Mouse (Mus musculus): ENCODE data around the gene Tspyl2.
"Not testable (repeated sequence)": the region's sequence is repeated elsewhere in the genome, so short reads cannot be mapped to it uniquely, and the experiment has no call there.

Gene Tspyl2

DNA sequence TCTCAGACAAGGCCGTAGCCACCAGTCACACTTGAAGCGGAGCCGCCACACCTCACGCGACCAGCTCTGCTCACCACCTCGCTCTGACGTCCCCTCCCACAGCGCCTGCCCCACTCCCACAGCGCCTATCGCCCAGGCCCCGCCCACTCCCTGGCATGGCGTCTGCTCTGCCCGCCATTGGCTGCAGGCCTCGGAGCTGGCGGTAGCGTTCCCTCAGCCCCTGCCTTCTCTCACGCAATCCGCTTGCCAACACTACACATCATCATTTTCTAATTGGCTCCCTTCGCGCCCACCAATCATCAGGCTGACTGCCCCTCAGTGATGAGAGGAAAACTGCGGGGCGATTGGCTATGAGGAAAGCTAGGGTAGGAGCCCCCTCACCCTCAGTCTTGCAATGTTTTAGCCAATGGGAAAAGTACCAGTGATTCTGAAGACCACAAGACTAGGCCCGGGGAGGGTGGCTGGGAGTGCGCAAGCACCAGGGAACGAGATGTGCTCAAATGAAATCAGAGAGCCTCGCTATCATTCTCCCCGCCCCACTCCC, at the start of gene Tspyl2:
Gene Tspyl2 (minus strand): TSS at position 68 of the 544 bp plus-strand sequence.
- DNase-seq (ENCODE audit: extremely low spot score, low read depth, low spot score) = peak; percentile 63

DNA sequence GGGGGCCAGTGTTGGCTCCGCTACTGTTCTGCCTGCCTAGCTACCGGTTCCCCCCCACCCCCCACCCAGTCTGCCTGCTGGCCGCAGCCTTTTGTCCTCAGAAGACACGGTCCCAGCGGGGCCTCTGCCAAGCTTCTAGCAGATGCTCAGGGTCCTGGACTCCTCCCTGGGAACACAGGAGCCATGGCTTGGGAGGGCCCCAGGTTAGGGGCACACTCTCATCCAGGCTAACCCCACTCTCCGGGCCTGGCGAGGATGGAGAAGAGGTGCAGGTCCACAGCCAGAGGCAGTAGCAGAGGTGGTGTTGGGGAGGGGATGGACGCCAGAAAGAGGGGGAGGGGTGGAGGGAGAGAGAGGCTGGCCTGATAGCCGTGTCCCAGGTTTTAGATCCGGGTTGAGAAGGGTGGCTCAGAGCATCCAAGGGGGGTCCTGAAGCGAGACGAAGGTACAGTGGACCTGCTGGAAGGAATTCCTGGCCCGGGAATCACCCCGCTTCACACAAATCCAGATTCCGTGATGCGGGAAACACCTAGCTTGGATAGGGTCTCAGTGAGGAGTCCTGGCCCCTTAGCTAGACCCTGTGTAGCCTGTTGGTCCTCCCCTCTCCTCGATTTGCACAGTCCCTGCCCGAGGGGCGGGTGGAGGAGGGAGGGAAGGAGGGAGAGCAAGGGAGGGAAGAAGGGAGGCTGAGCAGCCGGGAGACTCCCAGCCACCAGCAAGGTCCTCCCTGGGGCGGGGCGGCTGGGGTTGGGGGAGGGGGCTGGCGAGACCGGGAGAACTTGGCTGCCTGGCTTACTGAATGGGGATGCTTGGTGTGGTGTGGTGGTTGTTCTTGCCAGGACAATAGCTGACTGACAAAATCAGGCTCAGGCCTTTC, 26.4 kb upstream of the Tspyl2 start, which contains the start of gene Gpr173:
Gene Gpr173 (minus strand): TSS at position 308 of the 877 bp plus-strand sequence.
- peak; percentile 5 for DNase-seq (ENCODE audit: extremely low spot score, low read depth, low spot score)

DNA sequence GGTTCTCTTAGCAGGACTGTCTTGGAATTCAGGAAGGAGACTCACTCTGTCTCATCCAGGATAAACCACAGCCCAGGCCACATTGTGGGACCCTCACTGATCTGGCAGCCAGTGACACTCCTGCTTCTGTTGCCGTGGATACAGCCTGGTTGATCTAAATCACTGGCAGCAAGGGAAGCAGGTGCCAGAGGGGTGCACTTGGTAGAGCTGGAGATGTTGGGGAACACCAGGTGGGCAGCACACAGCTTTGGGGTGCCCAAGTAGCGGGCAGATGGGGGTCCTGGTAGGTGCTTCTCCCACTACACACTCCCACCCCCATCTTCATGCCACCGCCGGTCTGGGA, 25.8 kb upstream of the Tspyl2 start:
- DNase-seq (ENCODE audit: extremely low spot score, low read depth, low spot score) = no peak

- no peak for DNase-seq (ENCODE audit: extremely low spot score, low read depth, low spot score)
Observed at GRCm38 (mm10) chrX:152366418-152366817, 24.2 kb upstream of the Tspyl2 start.

- peak; percentile 44 for DNase-seq (ENCODE audit: extremely low spot score, low read depth, low spot score)
Observed at GRCm38 (mm10) chrX:152352553-152353153, 10.4 kb upstream of the Tspyl2 start.

DNA sequence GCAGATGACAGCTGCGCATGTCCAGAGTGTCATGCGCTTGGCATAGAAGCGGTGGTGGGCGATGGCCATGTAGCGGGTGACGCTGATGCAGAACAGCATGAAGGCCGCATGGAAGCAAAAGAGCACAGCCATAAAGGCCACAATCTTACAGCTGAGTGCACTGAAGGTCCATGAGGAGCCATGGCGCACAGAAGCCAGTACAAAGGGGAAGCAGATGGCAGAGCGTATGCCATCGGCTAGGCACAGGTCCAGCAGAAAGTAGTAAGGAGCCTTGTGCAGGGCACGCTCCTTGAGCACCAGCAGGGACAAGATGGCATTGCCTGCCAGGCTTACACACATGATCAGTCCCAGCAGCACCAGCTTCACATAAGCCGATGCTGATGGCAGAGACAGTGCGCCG, 4.8 kb upstream of the Tspyl2 start:
- DNase-seq (ENCODE audit: extremely low spot score, low read depth, low spot score) = no peak

- DNase-seq (ENCODE audit: extremely low spot score, low read depth, low spot score) = no peak
Observed at GRCm38 (mm10) chrX:152346587-152346986, 4.4 kb upstream of the Tspyl2 start.

DNA sequence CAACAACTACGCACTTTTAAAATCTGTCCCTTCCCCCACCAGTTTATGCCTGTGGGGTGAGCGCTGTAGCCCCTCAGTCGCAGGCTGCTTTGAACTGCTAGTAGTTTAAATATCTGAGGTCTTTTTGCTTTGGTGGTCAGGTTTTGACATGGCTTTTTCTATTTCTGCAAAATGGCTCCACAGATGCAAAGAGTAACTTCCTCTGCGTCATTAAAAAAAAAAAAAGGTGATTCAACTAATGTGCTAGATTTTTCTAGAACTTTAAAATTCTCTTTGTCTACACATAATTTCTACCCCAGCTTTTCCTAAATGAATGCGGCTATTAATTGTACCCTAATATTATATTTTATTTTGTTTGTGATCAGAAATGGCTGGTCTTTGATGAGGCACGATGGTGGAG, 678 bp upstream of the Tspyl2 start:
- no peak for DNase-seq (ENCODE audit: extremely low spot score, low read depth, low spot score)

- no peak for DNase-seq (ENCODE audit: extremely low spot score, low read depth, low spot score)
Observed at GRCm38 (mm10) chrX:152341496-152341895, 729 bp downstream of the Tspyl2 start.

- peak; percentile 46 for DNase-seq (ENCODE audit: extremely low spot score, low read depth, low spot score)
Observed at GRCm38 (mm10) chrX:152336546-152337332, 5.5 kb downstream of the Tspyl2 start.

DNA sequence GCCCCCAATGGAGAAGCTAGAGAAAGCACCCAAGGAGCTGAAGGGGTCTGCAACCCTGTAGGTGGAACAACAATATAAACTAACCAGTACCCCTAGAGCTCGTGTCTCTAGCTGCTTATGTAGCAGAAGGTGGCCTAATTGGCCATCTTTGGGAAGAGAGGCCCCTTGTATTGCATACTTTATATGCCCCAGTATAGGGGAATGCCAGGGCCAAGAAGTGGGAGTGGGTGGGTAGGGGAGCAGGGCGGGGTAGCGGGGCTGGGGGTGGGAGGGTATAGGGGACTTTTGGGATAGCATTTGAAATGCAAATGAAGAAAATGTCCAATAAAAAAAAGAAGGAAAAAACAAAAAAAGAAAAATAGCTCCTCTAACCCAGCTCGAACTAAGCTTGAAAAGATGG, 6.1 kb downstream of the Tspyl2 start:
- not testable (repeated sequence) for DNase-seq (ENCODE audit: extremely low spot score, low read depth, low spot score)

DNA sequence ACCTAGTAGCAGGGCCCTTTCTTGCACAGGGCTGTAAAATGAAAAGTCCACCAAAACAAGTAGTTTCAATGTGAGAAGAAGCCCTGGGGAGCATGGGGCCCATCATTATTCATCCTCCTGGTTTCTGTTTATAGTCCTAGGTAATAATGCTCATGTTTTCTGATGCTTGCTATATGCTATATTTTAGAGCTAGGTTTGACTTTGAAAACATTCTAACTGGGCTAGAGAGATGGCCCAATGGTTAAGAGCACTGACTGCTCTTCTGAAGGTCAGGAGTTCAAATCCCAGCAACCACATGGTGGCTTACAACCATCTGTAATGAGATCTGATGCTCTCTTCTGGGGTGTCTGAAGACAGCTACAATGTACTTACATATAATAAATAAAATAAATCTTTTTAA, 12.8 kb downstream of the Tspyl2 start:
- DNase-seq (ENCODE audit: extremely low spot score, low read depth, low spot score) = not testable (repeated sequence)

DNA sequence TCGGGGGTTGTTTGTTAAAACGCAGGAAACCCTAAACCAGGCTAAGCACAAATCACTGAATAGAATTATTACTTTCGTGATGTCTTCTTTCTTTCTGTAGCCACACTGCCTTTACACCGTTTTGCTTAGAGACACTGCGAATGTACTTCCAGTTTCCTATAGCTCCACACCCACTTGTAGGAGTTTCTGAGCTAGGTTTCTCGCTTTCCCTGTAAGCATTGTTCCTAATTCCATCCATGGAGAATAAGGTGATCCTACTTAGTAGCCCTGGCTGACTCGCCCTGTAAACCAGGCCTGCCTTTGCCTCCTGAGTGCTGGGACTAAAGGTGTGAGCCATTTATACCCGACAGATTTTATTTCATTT, 14.6 kb downstream of the Tspyl2 start:
- no peak for DNase-seq (ENCODE audit: extremely low spot score, low read depth, low spot score)

DNA sequence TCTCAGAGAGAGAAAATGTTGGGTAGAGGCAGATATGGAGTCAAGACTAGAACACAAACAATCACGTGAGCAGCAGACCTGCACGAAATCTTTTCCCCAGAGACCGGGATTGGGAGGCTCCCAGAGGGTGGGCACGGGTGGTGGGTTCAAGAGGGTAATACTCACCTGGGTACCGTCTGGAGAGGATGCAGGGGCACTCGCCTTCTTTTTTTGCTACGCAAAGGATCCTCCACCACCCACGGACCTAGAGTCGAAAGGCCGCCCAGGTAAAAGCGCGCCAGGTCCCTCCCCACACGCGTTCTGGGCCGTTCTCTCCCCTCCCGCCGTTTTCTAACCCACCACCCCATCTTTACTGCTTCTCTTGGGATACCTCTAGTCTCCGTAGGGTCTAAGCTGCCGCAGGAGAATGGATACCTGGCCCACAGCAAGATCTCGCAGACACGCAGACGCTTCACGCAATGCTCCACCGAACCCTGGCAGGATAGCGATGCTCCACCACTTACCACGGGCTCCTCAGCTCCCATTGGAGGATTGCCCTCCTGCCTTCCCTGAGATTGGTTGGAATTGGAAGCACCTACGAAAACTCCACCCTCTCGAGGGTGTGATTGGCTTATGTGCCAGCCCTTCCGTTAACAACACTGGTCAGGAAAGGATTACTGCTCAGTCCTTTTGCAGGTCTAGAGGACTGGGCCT, 15.1 kb downstream of the Tspyl2 start, which contains the start of gene Kantr:
Gene Kantr (minus strand): TSS at position 500 of the 693 bp plus-strand sequence.
- peak; percentile 70 for DNase-seq (ENCODE audit: extremely low spot score, low read depth, low spot score)

GRCm38 (mm10) chrX:152323584-152323983, 18.6 kb downstream of the Tspyl2 start:
- DNase-seq (ENCODE audit: extremely low spot score, low read depth, low spot score) = no peak

GRCm38 (mm10) chrX:152322776-152323175, 19.4 kb downstream of the Tspyl2 start:
- no peak for DNase-seq (ENCODE audit: extremely low spot score, low read depth, low spot score)

- no peak for DNase-seq (ENCODE audit: extremely low spot score, low read depth, low spot score)
Observed at GRCm38 (mm10) chrX:152320535-152320934, 21.7 kb downstream of the Tspyl2 start.

DNA sequence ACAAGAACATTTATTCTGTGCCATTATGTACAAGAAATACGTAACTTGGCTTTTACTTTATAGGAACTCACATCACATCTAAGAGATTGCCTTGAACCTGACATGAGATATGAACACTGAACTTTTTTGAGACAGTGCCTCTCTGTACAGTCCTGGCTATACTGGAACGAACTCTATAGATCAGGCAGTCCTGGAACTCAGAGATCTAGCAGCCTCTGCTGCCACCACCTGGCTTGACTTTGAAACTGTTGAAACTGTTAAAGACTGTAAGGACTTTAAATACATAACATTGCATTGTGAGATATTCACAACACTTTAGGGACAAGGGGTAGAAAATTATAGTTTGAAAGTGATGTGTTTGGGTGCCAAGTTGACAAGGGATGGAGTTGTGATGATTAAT, 34.3 kb downstream of the Tspyl2 start:
- DNase-seq (ENCODE audit: extremely low spot score, low read depth, low spot score) = no peak

GRCm38 (mm10) chrX:152307371-152307770, 34.9 kb downstream of the Tspyl2 start:
- DNase-seq (ENCODE audit: extremely low spot score, low read depth, low spot score) = no peak

DNA sequence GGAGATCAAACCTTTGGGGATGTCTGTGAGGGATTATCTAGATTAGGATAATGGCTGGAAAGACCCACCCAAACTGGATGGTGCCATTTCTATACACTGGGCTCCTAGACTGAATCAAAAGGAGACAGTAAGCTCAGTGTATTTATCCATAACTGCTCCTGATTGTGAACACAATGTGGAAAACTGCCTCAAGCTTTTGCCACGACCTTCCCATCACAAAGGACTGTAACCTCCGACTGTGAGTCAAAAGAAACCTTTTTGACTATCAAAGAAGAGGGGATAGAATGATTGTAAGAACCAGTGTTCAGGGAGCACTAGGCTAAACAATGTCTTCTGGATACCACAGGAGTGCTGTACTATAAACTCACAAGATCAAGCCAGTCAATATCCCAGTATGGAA, 36.0 kb downstream of the Tspyl2 start:
- no peak for DNase-seq (ENCODE audit: extremely low spot score, low read depth, low spot score)

- DNase-seq (ENCODE audit: extremely low spot score, low read depth, low spot score) = not testable (repeated sequence)
Observed at GRCm38 (mm10) chrX:152287026-152287425, 55.2 kb downstream of the Tspyl2 start.
